Mouse (Mus musculus) gastrocnemius, postnatal 14 days (tissue): ENCODE data around the gene Neurog3. TPM values are rescaled to one million over a fixed set of nuclear protein-coding genes. Genes with fewer than 3 reads are reported as not detected.

Experiments
- DNase-seq: peaks from one replicate; pipeline ENCODE4 v3.0.0; 2021; ENCODE audit warnings: mixed read lengths
- intact Hi-C: fragments of 180-260 bp; cut with DNase I; formaldehyde crosslinking; loops from one replicate; pipeline ENCODE4 v1.15.1; 2025; ENCODE audit warnings: low total_unique reads
- total RNA-seq, 2 experiments: library from RNA; stranded (reverse); gene quantifications; 2 replicates each; pipeline ENCODE4 v1.2.3; 2021

Gene Neurog3
- total RNA-seq, 2 experiments from 2014 or later = not detected

DNA sequence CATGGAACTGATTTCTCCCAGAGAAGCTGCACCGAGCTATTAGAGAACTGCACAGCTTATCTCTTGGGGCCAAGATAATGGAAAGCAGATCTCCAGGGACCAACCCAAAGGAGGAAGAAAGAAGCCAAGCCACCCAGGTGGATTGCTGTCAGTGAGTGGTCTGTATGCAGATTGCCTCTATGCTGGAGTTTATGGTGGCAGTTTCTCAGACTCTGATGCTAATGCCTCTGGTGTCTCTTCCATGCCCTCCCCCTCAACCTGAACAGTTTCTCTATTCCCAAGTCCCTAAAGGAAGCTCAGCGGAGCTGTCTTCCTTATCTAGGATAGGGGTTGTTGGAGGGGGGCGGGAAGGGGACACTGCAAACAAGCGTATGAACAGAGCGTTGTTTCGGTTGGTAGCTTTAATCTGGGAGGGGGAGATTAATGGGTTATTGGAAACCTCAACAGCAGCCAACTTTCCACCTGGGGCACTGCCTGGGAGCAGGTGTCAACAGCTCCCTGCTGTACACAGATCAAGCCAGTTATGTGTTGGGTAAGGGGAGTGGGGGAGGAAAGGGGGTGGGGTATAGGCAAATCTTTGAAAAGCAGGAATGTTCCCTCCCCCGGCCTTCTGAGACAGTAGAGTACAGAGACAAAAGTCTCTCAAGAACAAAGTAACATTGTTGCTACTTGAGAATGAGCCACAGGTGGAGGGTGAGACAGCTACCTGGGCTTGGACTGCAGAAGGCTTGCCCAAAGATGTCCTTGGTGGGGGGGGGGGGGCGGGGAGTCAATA, 3.0 kb downstream of the Neurog3 start:
- no peak for DNase-seq
- intact Hi-C loops = no loop called here

DNA sequence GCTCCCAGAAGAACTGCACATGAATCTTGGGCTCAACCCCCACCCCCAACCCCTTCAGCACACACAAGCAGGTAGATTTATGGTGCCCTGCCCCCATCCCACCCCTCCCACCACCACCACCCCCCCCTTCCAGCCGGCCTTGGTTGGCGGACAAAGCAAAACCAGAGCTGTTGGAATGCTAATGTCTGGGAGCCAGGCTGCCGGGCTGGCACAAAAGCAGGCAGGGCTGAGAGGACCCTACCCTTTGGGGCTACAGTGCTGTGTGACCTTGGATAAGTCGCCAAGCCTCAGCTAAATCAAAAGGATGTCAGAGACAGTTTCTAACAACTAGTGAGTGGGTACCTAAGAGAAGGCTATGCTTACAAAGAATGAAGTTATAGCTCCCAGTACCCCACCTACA, 4.3 kb downstream of the Neurog3 start:
- no peak for DNase-seq
- intact Hi-C loops = no loop called here

DNA sequence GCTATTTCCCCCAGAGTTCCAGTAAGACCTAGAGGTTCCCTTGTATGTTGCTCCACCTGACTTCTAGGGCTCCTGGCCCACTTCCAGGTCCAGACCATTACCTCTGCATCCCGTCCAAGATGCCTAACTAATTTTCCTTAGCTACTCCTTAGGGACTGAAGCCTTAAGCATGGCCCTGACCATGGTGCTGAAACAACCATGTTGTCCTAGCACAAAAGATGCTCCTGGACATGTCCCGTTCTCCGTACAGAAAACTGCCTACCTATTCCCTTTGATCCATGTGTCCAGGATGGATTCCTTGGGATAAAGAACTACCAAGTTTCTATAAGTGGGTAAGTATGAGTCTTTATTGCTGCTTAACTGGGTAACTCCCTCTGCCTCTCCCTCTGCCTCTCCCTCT, 5.2 kb downstream of the Neurog3 start:
- intact Hi-C loops = no loop called here
- DNase-seq = no peak

GRCm38 (mm10) chr10:62143820-62144219, 10.9 kb downstream of the Neurog3 start, which contains the start of gene Fam241b:
TSS of gene Fam241b (minus strand) at chr10:62143920.
- intact Hi-C loops = no loop called here
- DNase-seq = no peak

GRCm38 (mm10) chr10:62145957-62146356, 13.1 kb downstream of the Neurog3 start:
- intact Hi-C loops = no loop called here
- no peak for DNase-seq

GRCm38 (mm10) chr10:62147466-62148248, 14.8 kb downstream of the Neurog3 start:
- no peak for DNase-seq
- intact Hi-C loops = no loop called here

DNA sequence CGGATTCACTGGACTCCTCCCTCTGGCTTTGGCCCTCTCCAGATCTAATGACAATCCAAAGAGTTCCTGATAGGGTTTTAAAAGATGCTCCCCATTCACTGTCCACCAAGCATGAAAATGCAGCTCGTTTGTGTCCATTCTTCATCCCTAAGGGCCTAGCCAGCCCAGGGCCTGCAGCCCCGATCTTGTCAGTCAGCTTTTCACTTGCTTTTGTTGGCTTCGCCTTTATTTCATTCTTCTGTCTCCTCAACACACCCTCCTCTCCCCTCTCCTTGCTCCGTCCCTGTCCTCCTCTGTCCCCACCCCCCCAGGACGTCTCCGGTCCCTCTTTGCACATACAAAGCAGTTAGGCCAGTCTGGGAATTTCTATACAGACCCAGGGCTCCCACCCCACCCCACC, 17.0 kb downstream of the Neurog3 start:
- intact Hi-C loops = no loop called here
- no peak for DNase-seq

DNA sequence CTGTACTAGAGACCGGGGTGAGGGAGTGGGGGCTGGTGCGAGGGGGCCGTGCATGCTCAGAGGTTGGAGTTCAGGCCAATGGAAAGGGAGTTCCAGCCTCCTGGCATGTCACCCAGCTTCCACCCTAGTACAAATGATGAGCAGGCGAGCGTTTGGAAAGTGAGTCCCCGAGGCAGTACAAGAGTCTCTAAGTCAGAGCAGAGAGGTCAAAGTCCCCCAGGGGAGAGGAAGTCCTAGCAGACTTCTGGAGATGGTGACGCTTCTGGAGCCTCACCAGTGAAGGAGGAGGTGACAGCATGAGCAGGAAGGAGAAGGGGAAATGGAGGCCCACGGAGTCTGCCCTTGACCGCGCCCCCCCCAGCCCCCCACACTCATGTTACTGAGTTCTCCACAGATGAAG, 29.5 kb downstream of the Neurog3 start:
- DNase-seq = no peak
- intact Hi-C loops = no loop called here

GRCm38 (mm10) chr10:62172841-62173553, 40.1 kb downstream of the Neurog3 start:
- no peak for DNase-seq
- intact Hi-C loops = no loop called here

- DNase-seq = no peak
- intact Hi-C loops = no loop called here
These were observed 41.1 kb downstream of the Neurog3 start for GRCm38 (mm10) chr10:62173941-62174448.

DNA sequence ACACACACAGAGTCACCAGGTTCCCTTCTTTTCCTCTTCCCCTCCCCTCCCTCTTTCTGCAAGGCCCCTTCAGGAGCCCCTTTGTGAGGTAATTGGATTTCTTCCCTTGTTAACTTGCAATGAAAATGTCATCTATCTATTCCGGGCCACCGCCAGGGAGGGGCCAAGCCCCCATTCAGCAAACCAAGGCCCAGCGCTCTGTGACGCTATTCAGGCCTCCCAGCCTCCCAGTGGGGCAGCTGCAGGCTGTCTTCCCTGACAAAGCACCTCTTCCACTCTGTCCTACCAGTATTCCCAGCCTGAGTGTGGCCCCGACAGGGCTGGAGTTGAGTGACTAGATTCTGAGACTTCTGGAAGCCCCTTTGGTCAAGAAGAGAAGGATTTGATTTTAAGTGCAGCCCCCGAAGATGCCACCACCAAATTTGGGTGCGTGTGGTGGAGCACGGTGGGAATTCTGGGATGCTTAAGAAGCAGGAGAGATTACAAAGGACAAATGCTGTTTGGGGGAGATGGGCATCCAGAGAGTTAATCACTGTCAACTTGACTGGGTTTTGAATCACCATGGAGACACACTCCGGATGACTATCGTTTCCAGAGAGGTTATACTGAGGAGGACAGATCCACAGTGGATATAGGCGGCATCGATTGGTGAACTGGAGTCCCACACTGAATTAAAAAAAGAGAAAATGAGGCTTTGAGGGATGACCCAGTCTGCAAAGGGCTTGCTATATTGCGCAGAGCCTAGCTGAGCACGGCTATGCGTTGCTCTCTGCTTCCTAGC, 41.8 kb downstream of the Neurog3 start:
- intact Hi-C loops = no loop called here
- DNase-seq = no peak

DNA sequence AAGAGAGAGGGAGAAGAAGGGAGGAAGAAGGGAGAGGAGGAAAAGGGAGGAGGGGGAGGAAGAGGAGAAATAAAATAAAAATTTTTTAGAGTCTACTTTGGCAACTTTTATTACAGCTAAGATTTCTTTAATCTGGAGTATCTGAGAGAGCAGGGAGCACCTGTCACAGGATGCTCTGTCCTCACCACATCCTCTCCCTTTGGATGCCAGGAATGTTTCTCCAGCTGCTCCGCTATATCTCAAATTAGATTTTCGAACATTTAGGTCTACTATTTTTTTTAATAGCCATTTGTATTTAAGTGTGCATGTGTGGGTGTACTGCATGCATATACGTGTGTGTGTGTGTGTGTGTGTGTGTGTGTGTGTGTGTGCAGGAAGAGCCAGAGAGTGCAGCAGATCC, 47.1 kb downstream of the Neurog3 start:
- intact Hi-C loops = loop anchor here (10.0 kb wide), 2 partner anchors 125 to 345 kb away; no protein-coding TSS in a partner anchor
- no peak for DNase-seq

DNA sequence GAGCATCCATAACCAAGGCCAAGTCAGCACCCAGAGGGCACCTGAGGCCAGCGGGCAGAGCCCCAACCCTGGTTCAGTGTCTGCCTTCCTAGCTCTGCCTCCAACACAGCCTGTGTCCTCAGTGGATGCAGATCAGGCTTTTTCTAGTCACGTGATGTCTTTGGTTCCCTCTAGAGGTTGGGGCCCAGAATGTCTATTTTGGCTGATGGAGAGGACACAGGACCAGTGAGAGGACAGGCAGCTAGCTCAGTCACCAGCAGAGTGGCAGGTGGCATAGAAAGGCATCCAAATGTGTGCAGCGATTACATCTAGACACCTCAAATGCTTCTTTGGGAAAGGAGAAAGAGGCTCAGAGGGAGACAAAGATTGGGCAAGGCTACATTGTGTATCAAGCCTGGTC, 48.8 kb downstream of the Neurog3 start:
- intact Hi-C loops = loop anchor here (2.0 to 10.0 kb wide), 3 partner anchors 75 to 347 kb away; no protein-coding TSS in a partner anchor

GRCm38 (mm10) chr10:62182471-62183014, 49.7 kb downstream of the Neurog3 start:
- intact Hi-C loops = loop anchor here (2.0 to 10.0 kb wide), 3 partner anchors 76 to 348 kb away; no protein-coding TSS in a partner anchor

More for the DNA sequence above, 48.8 kb downstream of the Neurog3 start:
- DNase-seq = no peak

DNA sequence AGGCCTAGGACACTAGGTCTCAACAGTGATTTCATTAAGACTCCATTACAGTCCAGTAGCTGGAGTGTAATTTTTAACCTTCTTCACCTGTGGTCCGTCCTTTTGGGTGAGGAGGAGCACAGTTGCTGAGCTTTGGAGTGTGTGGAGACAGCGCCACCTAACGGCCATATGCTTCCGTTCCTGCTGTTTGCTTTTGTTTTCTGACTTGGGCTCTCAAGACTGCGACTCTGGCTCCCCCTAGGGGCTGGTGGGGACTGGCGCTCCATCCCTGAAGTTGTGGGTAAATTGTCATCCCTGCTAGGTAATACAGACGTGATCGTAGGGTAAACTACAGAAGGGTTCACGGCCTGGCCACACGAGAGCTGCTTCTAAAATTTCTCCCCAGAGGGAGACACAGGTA, 50.2 kb downstream of the Neurog3 start:
- intact Hi-C loops = loop anchor here (2.0 to 10.0 kb wide), 3 partner anchors 76 to 348 kb away; no protein-coding TSS in a partner anchor
- peak; percentile 90 for DNase-seq

More at GRCm38 (mm10) chr10:62182471-62183014, 49.7 kb downstream of the Neurog3 start:
- no peak for DNase-seq
